Mouse (Mus musculus) WW6 (cell line): ENCODE results near the gene Pex7.
"Not testable (repeated sequence)": the region's sequence is repeated elsewhere in the genome, so short reads cannot be mapped to it uniquely, and the experiment has no call there.

Source experiments
- DNase-seq: peaks from one replicate; pipeline ENCODE4 v3.0.0-alpha.2; 2013; ENCODE audit warnings: low read depth, low spot score

The Pex7 gene

DNA sequence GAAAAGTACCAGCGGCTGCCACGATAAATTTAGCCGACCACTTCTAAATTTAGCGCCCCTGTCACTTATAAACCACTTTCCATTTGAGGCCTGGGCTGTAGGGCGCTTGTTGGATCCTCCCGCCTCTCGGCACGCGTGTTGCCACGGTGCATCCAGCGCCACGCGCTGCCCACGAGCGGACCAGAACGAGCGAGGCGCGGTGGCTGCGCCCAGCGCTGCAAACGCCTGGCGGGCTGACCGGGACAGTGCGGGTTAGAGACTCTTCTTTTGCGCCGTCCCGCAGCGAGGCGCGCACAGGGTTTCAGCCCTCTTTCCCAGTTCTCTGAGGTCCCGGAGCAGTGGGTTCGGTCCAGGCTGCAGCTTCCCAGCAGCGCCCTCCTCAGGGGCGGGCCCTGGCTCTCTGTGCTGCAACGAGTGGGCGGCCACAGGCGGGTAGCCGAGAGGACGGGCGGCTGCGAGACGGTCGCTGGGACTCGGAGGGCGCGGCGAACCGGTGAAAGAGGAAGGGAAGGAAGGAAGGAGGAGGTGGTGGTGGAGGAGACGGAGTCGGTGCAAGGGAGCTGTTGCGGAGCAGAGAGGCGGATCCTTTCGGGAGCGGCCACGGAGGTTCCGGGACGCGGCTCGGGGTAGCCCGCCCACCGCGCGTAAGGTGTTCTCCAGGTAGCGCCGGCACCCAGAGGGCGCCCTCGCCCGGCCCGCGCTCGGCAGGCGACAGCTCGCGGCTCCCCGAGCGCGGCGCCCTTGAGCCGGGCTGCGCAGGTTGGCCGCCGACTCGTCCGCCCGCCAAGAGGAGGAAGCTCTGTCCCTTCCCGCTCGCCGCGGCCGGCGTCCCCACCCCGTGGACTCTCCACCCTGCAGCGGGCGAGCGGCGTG, 26.3 kb upstream of the Pex7 start:
- DNase-seq = no peak

DNA sequence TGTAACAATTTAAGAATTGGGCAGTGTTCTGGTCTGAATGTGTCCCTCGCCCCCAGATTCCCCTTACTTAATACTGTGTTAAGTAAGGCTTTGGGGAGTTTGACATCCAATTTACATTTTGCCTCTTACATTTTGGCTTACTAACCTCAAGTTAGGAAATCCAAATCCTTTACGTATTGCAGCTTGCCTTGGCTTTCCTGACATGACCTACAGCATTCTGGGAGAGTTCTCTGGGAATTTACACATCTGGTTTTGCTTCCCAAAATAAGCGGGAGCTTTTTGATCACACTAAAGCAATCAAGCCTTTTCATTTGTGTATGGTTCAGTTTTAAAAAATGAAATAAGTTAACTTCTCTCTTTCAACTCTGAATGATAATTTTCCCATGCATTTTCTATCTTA, 25.5 kb upstream of the Pex7 start:
- no peak for DNase-seq

DNA sequence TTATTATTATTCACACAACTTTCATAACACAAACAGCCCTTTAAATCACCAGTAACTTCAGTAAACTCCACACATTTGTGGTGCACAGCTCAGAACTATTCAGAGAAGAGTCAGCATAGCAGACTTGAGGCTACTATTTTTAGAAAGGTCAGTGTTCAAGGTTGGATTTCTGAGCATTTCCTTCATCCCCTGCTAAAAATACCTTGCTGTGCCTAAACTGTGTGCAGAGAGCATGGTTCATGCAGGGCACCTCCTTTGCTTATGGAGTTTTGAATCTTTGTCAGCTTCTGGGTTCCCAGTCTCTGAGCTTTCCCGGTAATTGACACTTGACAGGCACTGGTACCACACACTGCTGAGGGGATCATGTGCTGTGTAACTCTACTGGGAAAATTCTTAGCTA, 20.7 kb upstream of the Pex7 start:
- DNase-seq = no peak

DNA sequence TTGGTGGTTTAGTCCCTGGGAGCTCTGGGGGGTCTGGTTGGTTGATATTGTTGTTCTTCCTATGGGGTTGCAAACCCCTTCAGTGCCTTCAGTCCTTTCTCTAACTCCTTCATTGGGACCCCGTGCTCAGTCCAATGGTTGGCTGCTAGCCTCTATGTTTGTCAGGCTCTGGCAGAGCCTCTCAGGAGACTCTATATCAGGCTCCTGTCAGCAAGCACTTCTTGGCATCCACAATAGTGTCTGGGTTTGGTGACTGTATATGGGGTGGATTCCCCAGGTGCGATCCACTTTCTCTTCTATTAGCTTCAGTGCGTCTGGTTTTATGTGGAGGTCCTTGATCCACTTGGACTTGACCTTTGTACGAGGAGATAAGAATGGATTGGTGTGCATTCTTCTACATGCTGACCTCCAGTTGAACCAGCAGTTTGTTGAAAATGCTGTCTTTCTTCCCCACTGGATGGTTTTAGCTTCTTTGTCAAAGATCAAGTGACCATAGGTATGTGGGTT, 19.0 kb upstream of the Pex7 start:
- DNase-seq = not testable (repeated sequence)

DNA sequence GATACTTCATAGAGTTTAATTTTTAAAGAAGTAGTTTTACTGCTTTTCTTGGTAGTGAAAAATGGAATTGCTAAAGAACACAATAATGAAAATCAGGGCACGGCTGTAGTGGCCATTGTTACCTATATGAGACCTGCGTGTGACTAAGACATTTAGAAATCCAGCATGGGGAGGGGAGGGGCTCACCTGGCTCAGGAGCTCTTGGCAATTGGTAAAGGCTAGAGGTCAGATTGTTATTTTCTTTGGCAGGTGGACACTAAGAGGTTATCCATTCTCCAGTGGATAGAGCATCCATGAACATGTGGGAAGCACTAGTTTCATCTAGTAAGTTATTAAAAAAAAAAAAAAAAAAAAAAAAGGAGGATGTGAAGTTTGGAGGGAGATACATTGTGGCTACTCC, 16.8 kb upstream of the Pex7 start:
- no peak for DNase-seq

DNA sequence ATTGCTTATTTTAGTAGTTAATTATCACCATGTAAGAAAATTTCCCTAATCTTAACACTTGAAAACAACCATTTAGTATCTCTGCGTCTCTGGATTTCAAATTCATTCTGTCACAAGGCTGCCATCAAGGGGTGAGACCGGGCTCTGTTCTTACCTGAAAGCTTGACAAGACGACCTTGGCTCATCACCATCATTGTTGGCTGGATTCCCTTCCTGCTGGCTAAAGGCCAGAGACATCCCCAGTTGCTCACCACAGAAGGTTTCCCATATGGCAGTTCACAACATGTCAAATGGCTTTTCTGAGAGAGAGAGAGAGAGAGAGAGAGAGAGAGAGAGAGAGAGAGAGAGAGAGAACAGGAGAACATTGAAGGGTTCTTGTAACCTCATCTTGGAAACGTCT, 14.9 kb upstream of the Pex7 start:
- no peak for DNase-seq

DNA sequence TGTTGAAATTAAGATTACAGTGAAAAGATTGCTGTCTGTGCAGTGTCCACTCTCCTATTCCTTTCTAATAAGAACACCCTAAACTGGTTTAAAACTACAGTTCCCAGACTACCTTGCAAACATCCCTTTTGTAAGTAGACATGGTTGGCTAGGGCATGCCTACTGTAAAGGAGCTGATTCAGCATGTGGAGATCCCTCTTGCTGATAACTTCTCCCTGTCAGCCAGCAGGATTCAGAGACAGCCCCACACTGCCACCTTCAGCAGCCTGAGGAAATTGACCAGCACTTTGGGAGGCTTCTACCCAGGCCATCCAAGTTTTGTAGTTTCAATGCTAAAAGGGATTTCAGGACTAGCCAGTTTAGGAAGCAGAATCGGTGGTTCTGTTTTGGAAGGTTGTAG, 7.8 kb upstream of the Pex7 start:
- DNase-seq = no peak

DNA sequence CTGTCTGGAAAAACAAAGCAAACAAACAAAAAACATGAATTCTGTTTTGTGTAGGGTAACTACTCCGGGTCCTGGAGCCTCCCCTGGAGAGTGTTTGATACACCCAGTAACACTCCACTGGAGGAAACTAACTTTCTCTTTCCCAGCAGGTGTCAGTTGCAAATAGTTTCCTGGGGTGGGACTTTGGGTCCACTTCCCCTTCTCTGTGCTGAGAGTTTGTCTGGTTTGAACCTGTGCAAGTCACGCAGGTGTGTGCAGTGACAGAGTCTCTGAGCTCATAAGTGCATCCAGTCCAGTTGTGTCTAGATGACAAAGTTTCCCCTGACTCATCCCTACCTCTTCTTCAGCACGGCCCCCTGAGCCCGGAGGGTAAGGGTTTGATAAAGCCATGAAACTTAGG, 6.3 kb upstream of the Pex7 start:
- no peak for DNase-seq

DNA sequence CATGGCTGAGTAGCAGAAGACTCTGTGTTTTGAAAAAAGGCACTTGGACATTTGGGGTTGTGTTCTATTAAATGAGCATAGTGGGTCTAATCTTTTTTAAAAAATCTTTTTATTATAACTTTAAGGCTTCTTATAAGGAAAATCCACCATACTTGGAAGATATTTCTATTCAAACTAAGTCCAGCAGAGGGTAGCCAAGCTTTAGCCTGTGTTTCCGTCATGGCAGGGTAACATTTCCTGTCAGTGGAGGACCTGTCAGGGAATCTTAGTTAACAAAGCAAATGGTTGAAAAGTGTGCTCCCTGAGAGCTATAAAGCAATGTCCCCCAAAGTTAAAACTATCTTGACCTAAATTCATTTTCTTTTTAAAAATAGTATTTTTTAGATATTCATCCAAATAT, 4.1 kb upstream of the Pex7 start:
- DNase-seq = no peak

DNA sequence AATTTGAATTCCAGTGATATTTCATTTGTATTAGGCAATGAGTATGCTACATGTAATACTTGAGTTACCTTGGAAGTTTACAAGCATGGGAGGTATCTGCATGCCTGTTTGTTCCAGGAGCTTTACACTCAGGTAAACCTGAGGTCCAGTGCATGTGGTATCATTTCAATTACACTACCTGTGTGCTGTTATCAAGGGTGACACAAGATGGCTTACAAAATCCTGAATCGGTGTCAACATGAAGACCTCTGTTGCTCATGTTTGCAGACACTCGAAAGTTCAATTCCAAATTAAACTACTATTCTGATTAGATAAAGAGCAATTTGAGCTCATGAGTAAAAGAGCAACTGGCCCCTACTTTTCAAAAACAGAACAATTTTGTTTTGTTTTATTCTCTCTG, 3.0 kb upstream of the Pex7 start:
- DNase-seq = no peak

DNA sequence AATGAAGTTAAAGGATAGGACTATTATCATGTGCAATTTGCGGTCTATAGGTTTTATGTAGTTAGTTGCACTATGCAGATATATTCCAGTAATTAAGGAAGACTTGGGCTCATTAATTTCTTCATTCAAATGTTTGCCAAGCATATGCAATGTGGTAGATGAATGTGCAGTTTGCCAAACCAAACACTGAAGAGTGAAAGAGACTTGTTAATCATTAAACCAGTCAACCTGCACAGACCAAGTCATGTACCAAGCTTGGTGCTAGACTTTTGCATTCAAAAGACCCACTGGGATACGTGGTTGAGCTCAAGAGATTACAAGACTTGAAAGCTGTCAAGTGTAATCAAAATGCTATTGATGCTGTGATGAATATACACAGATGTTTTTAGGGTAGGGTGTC, 587 bp upstream of the Pex7 start:
- no peak for DNase-seq

DNA sequence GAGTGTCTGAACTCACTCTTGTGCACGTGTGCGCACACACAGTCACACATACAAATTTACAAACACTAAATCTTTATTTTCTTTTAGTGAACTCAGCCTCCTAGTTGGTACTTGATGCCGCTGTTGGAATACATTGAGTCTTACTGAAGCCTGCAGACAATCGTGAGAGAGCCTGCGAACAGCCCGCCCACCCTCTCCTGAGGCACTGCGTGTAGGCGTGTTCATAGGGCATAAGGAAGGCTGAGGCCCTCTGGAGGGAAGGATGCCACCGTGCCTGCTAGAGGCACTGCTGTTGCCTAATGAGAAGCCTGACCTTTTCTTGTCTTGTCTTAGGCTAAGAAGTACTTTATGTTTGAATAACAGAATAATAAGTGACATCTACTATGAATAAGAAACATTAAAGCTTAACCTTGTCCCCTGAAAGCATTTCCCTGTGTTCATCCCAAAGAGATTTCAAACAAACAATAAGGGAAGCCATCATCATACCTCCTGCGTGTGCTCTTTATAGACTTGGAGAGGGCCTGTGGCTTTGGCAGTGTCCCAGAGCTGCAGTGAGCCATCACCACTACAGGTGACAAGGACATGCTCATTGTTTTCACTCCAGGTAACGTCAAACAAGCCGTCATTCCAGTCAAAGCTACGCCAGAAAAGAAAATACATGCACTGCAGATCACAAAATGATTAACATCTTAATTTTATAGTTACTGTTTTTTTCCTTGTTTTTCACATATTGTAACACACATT, 3.2 kb downstream of the Pex7 start:
- DNase-seq = no peak

DNA sequence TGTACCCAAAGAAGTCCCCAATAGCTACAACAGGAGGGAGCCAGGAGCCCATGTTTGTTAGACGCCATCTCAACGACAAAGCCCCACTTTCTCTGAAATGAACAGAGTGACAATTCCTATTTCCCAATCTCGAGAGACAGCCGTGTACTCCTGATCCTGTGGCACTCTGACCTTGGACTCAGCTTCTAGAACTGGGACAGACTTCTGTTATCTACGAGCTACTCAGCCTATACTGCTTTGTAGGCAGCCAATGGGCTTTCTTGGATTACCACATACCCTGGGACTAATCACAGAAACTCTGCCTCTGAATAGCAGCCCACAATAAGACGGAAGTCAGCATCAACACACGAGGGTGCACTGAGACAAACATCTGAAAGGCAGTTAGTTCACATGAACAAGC, 5.5 kb downstream of the Pex7 start:
- DNase-seq = no peak

DNA sequence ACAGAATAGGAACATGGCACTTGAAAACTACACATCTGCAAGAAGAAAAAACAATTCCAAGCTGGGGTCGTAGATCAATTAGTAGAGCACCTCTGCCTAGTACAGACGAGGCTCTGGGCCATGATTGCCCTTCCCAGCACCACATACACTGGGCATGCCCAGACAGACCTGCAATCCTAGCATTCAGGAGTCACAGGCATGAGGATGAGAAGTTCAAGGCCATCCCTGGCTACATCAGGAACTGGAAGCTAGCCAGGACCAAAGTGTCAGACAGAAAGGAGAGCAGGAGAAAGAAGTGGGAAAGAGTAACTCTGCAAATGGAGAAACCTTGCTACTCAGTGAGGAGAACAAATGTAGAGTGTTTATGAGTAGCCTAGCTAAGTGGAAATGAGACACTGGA, 7.3 kb downstream of the Pex7 start:
- DNase-seq = no peak

DNA sequence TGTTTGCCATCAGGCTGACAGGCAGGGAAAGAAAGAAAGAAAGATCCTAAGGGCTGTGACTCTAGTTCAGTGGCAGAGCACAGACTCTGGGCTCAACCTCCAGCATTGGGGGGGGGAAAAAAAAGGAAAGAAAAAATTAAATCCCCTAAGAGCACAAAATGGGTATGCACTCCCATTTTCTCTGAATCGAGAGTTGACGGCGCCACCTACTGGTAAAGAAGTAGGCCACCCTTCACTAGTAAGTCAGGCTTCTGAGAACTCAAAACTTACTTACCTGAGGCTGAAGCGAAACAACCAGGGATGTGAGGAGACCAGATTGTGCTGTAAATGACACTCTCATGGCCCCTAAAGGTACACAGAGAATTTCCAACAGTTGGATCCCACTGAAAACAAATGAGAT, 13.5 kb downstream of the Pex7 start:
- DNase-seq = no peak

DNA sequence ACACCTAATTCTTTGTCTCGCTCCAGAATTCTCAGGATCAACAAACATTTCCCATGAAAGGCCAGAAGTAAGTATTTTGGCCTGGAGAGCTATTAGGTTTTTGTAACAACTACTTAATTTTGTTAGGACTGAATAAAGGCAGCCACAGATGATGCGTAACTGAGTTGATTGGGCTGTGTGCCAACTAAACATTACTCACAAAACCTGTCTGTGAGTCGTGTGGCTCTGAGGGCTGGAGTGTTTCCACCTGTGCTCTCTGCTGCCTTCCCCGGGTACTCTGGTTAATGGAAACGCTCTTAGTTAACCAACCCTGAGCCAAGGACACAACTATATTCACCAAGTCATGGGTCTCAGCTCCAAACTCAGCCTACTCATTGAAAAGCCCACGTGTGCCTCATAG, 14.3 kb downstream of the Pex7 start:
- no peak for DNase-seq

DNA sequence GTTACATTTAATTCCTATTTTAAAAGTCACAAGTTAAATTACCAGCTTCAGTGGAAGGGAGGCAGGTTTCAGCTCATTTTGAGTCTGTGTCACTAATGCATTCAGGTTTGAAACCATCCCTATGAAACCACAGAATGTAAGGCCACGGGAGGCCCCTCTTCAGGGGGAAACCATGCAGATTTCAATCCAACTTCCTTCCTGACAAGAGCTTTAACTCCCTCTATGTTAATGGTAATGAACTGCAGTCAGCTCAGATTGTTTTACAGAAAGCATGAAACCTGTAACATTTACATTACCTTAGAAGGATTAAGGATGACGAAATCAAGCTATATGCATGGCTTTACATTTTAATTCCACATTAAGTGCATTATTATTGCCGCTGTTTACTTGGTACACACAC, 15.8 kb downstream of the Pex7 start:
- DNase-seq = no peak

DNA sequence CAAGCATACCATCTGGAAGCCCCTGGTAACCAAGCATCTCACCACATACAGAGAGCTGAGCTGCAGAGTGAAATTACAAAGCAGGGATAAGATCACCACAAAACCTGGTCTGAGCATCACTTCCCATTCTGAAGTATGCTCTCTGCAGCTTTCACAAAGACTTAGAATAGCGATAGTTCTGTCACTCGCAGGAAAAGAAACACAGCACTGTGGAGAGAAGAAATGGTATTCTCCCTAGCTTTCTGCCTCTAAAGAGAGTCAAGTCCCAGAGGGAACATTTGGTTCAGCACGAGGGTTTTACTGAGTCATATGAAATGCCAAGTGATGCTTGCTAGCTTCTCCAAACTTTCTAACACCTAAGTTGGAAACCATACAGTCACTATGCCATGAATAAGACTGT, 17.6 kb downstream of the Pex7 start:
- no peak for DNase-seq

DNA sequence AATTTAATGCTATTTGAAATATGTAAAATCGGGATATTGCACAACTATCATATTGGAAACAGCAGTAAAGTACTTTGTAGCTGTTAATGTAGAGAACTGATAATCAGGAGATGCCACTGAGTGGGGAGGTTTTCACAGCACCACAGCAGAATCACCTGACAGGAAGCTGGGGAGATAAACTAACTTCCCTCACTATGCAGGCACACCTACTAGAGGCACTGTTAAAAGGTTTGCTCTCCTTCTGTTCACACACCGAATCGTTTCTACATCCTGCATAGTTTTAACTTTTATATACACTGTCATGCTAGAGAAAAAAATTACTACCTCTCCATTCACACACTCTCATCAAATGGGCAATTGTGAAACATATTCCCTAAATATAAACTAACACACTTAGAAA, 21.2 kb downstream of the Pex7 start:
- no peak for DNase-seq

DNA sequence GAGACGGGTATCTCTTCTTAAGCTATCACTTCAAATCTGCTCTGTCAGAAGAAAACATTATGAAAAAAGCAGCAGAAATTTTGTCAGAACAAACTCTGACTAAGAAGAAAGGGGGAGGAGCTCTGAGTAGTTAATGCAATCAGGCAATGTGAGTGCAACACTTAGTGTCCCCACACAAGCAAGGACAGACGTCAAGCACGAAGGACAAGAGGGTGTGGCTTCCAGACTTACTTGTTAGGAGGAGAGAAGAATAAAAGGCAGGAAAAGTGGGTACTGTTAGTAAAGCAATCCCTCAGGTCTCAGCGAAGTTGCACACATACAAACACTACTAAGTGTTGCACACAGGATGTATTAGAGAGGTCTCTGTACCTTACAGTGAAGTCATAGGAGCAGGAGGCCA, 23.1 kb downstream of the Pex7 start:
- DNase-seq = no peak

DNA sequence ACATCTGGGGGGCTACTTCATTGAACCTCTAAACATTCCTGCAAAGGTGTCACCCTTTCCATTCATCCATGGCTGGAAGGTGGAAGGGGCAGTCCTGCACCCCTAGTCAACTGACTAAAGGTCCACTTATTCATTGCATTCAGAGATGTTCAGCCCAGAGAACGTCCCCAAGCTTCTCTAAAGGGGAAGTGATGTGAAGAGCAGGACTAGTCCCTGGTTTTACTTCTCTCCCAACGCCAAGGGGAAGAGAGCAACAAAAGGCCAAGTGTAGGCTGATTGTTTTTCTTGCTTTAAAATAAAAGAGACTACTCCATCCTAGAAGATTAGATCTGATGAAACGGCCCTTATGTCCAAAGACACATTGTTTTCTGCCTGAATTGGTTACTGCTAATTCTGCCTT, 27.1 kb downstream of the Pex7 start:
- no peak for DNase-seq

DNA sequence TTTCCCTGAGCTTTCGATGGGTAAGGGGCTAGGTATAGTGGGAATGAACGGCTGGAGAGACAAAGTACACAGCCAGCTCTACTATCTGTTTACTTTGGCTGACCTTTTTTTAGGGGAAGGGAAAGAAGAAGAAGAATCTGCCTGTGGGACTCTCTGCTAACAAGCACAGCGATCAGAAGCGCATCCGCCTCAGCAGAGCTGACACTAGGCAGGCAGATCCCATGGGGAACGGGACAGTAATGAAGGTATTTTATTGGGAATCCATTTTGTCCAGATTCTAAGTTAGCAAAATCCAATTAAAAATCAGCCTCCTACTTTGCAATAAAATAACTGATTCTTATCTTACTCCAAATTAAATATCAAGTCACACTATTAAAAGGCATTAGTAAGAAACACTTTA, 28.3 kb downstream of the Pex7 start:
- no peak for DNase-seq

DNA sequence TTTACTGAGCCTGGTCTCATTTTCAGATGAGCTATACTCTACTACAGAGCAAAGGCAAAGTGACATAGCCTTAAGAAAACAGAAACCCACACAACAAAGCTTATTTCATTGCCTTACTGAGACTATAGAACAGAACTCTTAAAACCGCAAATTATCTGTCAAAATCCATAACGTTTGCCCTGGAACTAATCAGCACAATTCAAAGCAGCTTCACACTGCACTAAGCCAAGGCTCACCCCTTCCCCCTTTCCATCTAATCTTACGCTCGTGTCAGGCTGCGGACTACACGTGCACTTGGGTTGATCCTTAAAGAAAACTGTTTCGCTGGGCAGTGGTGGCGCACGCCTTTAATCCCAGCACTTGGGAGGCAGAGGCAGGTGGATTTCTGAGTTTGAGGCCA, 29.8 kb downstream of the Pex7 start:
- DNase-seq = no peak
